Mouse (Mus musculus) common myeloid progenitor, adult 5-6 weeks (primary cell): Measurements from ENCODE around the gene Snx3. TPM values are rescaled to one million over a fixed set of nuclear protein-coding genes. Genes with fewer than 3 reads are reported as not detected.
A peak's percentile ranks its signal among the peaks of the same experiment; 100 is the strongest.

Source experiments
- ATAC-seq: replicated peaks from 2 replicates; pipeline ENCODE4 v1.8.0; 2016; ENCODE audit warnings: low read depth, mild to moderate bottlenecking, moderate TSS enrichment, inconsistent platforms; ENCODE audit not compliant: poor library complexity, severe bottlenecking
- total RNA-seq: library from RNA; stranded (forward); fragments of 200-1000, 187-1606 nt; gene quantifications from 2 replicates; pipeline ENCODE4 v1.2.3, GENCODE M21; 2017

Gene Snx3
- 94.6 and 119 TPM in 2 replicates for total RNA-seq

DNA sequence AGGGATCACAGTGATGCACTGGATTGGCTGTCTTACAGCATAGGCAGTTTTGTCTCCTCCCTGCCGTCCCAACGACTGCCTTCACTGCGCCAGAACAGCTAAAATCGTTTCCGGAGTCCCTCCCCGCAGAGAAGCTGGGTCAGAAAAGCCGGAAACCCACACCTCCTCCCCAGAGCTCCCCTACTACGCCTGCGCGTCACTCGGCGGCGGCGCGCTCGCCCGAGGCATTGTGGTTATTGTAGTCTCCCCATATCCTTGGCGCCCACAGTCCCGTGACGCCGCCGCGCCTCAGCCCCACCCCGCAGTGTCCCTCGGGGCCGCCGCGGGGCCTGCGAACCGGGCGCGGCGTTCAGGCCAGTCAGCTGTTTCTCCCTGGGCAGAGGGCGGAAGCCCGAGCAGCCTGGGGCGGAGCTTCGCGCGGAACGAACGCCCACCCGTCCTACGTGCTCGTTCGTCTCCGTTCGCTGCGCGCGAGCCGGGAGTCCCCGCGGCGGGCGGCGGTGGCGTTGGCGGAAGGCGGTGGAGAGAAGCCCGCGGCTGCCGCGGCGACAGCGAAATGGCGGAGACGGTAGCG, at the start of gene Snx3:
Snx3 (plus strand) TSS at position 256 of the 574 bp plus-strand sequence.
- ATAC-seq, result peak; percentile 92

GRCm38 (mm10) chr10:42454266-42454665, 47.6 kb upstream of the Snx3 start:
- ATAC-seq, result no peak

GRCm38 (mm10) chr10:42454690-42455089, 47.1 kb upstream of the Snx3 start:
- ATAC-seq, result no peak

DNA sequence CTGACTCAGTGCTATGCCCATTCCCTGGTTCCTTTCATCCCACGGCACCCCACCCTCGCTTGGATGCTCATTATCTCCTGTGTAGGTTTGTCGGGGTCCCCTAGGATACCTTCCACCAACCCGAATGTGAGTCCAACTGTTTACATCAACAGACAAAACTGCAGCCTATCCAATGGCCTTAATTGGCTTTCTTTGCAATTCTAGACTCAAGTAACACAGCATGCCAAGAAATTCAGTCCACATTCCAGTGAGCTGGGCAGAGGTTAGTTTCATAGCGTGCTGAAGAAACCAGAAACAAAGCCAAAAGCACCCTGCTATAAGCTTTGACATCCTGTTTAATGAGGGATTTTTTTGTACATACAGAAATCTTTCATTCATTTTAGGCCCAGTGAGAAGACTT, 45.8 kb upstream of the Snx3 start:
- ATAC-seq, result no peak

DNA sequence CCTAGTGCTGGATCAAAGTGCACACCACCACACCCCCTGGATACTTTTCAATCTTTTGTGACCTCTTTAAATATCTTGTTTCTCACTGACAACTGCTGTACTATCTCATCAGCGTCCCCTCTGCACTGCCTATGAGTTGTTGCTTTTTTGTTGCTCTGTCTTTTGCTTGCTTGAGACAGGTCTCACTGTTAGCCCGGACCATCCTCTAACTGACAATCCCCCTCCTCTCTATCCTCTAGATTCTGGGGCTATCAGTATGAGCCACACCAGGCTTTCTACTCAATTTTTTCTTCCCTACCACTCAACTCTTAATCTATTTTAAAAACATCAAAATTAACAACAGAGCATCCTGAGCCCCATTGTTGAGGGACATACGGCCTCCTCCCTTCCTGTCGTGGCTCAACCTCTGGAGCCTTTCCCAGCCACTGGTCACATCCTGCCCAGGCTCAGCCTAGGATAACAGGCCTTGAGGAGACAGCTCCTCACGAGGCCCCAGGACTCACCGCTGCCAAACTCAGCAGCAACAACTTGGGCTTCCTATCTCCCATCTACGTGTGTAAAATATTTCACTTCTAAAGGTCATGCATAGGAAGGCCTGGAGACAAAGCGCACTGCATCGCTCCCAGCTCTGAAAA, 44.2 kb upstream of the Snx3 start:
- ATAC-seq, result no peak

GRCm38 (mm10) chr10:42464224-42464623, 37.6 kb upstream of the Snx3 start:
- ATAC-seq, result no peak; the same call in 1 of the 2 replicates

DNA sequence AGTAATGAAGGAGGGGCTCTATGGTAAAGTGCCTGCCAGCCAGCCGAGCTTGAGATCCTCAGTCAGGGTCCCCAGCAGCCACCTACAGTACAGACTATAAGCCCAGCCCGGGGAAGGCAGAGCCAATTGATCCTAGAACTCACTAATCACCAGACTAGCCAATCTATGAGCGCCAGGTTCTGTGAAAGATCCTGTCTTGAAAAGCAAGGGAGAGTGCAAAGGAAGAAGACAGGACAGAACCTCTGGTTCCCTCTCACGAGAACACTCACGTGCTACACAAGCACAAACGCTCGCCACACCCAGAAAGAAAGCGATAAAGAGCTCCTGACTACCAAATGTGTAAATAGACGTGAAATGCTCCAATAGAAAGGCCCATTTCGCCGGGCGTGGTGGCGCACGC, 37.0 kb upstream of the Snx3 start:
- ATAC-seq, result no peak

DNA sequence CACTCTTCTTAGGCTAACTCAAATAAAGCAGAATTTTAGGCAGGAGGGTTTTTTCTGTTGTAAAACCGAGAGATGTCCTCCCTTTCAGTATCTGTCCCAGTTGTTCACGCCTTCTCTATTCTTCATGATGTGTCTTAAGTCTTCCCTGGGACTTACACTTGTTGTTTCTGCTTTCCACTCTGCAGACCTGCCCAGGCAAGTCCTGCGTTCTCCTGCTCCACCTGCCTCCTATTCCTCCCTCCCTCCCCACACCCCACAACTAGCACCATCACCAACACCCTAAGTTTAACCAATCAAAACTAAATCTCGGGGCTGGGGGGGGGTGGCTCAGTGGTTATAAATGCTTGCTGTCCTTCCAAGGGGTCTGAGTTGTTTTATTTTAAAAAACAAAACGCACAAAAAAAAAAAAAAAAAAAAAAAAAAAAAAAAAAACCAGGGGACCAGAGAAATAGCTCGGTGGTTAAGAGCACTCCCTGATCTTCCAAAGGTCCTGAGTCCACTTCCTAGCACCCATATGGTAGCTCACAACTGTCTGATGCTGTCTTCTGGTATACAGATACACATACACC, 26.8 kb upstream of the Snx3 start:
- ATAC-seq, result no peak

DNA sequence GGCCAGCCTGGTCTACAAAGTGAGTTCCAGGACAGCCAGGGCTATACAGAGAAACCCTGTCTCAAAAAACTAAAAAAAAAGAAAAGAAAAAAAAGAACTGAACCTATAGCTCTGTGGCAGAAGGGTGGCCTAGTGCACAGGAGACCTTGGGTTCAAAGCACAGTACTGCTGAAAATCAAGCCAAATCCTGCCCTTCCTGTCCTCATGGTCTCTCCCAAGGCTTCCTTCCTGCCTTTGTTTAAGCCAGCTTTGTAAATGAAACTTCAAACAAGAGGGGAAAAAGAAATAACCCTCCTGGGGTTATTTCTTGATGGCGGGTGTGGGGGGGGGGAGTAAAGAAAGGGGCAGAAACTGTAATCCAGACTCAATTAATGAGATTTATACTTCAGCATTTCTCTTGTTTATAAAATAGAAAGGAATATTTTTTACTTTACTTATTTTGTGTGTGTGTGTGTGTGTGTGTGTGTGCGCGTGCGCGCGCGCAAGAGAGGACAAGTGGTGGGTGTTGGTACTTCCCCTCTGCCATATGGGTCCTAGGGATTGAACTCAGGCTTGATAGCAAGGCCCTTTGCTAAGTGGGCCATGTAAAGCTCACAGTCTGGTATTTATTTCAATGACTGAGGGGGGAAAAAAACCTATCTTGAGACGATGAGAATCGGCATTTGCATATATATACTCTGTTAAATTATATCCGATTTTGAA, 24.9 kb upstream of the Snx3 start:
- ATAC-seq, result no peak

- 0 out of 2 replicates have a peak, but pooled peaks have one; percentile 1 for ATAC-seq
Measured at GRCm38 (mm10) chr10:42477550-42478340, 24.1 kb upstream of the Snx3 start.

- peak; percentile 97 for ATAC-seq
Measured at GRCm38 (mm10) chr10:42478341-42478720, 23.5 kb upstream of the Snx3 start, which contains the start of gene Afg1l. Gene Afg1l, minus strand, starts transcription at chr10:42478565.

DNA sequence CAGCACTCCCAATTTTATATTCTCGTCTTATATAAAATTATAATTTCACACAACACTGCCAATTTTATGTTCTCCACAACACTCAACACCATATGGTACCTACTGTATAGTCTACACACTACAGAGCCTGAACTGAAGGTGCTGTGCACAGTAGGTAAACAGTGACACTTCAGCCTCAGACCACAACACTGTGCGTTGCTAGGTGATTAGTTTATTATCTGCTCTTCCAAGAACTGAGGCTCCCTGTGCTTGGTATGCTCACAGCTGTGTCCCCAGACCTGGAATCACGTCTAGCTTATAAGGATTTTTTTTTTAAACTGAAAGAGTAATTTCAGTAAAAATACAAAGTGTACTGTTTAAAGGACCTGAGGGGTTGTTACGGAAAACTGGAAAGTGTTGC, 21.1 kb upstream of the Snx3 start:
- no peak for ATAC-seq

GRCm38 (mm10) chr10:42488606-42489296, 13.1 kb upstream of the Snx3 start:
- no peak for ATAC-seq

GRCm38 (mm10) chr10:42491158-42491557, 10.7 kb upstream of the Snx3 start:
- no peak for ATAC-seq

DNA sequence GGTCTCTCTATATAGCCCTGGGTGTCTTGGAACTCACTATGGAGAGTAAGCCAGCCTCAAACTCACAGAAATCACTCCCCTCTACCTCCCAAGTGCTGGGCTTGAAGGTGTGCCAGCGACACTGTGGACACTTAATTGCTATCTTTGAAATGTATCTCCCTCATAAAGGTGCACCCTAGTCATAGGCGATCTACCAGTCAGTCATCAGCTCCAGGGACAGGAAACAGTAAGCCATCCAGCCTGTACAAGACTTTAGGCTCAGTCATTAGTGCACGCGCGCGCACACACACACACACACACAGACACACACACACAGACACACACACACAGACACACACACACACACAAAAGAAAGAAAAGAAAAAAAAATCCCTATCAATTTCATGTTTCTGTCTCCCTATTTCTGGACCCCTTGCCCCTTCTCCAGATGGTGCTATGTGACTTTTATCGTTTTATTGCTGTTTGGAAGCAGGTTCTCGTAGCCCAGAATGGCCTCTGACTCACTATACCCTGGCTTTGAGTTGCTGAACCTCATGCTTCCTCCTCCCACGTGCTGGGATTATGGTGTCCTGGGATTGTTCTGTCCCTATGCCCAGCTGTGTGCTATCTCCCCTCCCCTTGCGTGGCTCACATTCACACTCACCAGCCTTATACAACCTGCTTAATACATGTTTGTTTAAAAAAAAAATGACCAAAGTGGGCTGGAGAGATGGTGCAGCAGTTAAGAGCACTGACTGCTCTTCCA, 9.6 kb upstream of the Snx3 start:
- no peak for ATAC-seq

DNA sequence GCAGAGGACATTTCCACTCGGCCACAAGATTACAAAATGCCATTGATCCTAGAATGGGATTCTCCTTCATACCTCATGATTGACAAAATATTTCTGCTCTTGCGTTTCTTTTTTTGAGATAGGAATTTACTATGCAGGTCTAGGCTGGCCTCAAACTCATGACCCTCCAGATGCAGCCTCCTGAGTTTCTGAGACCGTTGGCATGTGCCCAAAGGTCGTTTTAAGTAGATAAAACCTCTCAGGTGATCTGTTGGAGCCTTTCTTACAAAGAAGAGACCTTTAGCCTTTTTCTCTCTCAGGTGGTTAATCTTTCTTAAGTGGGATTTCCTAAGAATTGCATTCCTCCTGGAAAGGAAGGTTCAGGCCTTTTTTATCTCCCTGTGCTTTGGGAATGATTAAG, 8.8 kb upstream of the Snx3 start:
- no peak for ATAC-seq

DNA sequence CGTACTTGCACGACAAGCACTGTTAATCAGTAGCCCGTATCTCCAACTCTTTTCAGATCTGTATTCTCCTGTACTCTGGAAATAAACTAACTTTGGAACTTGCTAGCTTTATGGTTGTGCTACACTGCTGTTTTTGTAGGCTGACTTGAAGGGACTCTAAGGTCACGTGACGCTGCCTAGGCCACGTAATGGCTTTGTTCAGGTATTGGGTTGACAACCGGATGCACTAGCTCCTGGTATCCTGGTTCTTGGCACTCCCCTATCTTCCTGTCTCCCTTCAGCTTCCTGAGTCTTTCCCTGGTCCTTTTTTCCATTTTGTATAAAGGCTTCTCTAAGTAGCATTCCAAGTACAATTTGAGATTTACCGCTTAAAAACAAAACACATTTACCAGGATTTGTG, 1.2 kb upstream of the Snx3 start:
- no peak for ATAC-seq

GRCm38 (mm10) chr10:42501161-42501560, 669 bp upstream of the Snx3 start:
- ATAC-seq, result no peak
